In the genomic region with DNA sequence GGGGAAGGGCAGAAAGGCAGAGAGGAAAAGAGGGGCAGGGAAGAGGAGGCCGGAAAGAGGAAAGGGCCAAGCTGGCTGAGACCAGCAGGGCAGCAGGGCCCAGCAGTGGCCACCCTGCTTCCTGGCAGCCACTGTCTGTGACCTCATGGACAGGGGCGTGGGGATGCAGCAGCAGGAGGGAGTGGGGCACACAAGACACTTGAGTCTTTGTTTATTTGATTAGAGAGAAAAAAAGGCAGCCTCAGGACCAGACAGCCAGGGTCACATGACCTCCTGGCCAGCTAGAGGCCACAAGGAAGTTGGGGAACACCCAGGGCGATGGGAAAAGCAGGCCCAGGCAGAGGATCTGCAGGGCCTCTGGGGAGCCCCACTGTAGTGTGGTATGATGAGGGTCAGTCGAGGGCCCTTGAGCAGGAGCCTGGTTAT, we compare ENCODE assay signal across 10 mouse cellular contexts. TPM values are rescaled to one million over a fixed set of nuclear protein-coding genes. Genes with fewer than 3 reads are reported as not detected.
DNase-seq lines count a peak whose midpoint lies in the region; ATAC-seq lines count a peak whose summit lies in the region.
"Had no signal": no experiment of that assay in that cellular context is flagged by ENCODE, and none has a peak within 500 bp of the region (broad histone marks: within the 10 kb centered on the region; RNA-seq: fewer than 3 reads in every experiment).

No protein-coding gene starts in this region.

- H3K27ac ChIP-seq in embryonic facial prominence, embryonic 11.5 days (replicated peaks; ENCODE audit: low read depth, low read length) = peak overlapping the region; percentile 25; the same call in 1 of the 2 replicates
- peak overlapping the region; percentile 41 to 42; a peak in 3 of 4 replicates for H3K27ac ChIP-seq in heart, embryonic 14.5 days (replicated peaks in 1 of 2; ENCODE audit: control insufficient read depth in 1 of 2, insufficient read depth in 1 of 2, low read depth in 2 of 2, low read length in 2 of 2)
- peak overlapping the region; percentile 21; the same call in 1 of the 2 replicates for H3K27ac ChIP-seq in liver, embryonic 15.5 days (replicated peaks)

- H3K4me1 ChIP-seq in megakaryocyte, embryonic 14.5 days = peaks cover 100% of the 10 kb centered on the region
- peaks cover 3% of the 10 kb centered on the region; the same call in 1 of the 2 replicates for H3K4me1 ChIP-seq in embryonic facial prominence, embryonic 11.5 days (ENCODE audit: control insufficient read depth, insufficient read depth, low read length)
- peaks cover 12 to 20% of the 10 kb centered on the region in 2 experiments for H3K4me1 ChIP-seq in heart, embryonic 14.5 days (ENCODE audit: control insufficient read depth in 2 of 2, insufficient read depth in 2 of 2, low read length in 2 of 2)
- peaks cover 89% of the 10 kb centered on the region for H3K4me1 ChIP-seq in liver, embryonic 15.5 days (replicated peaks)

- no peak for ATAC-seq in megakaryocyte, adult 5-6 weeks (ENCODE audit: poor library complexity, severe bottlenecking)
- ATAC-seq in embryonic facial prominence, embryonic 11.5 days (replicated peaks; ENCODE audit: insufficient number of reproducible peaks, low FRiP score, low TSS enrichment, low read depth) = 0 out of 2 replicates have a peak, but pooled peaks have one; percentile 50
- no peak for ATAC-seq in heart, embryonic 14.5 days (ENCODE audit: insufficient number of reproducible peaks, insufficient read depth, low FRiP score, low read depth)
- ATAC-seq in liver, embryonic 15.5 days (ENCODE audit: insufficient read depth) = no peak; the same call in 1 of the 2 replicates

- no peak for DNase-seq in embryonic facial prominence, embryonic 11.5 days (ENCODE audit: low spot score)
- peak; percentile 75 for DNase-seq in kidney, postnatal 10 days
- peak; percentile 39 to 66 for DNase-seq in right cerebral cortex, postnatal 36 days (ENCODE audit: low spot score in 2 of 2)
- no peak for DNase-seq in thymus, postnatal 14 days

- peaks cover 100% of the 10 kb centered on the region for H3K36me3 ChIP-seq in megakaryocyte, embryonic 14.5 days (replicated peaks; ENCODE audit: low read length)
- H3K36me3 ChIP-seq in embryonic facial prominence, embryonic 11.5 days (replicated peaks; ENCODE audit: control insufficient read depth, insufficient read depth, low read depth, low read length) = no peaks in the 10 kb centered on the region; the same call in 1 of the 2 replicates
- peaks cover 61% of the 10 kb centered on the region for H3K36me3 ChIP-seq in heart, embryonic 14.5 days (ENCODE audit: control insufficient read depth, insufficient read depth, low read length)
- peaks cover 100% of the 10 kb centered on the region for H3K36me3 ChIP-seq in liver, embryonic 15.5 days (replicated peaks)

- peak overlapping the region; percentile 66 for H3K4me3 ChIP-seq in megakaryocyte, embryonic 14.5 days (replicated peaks)
- no peak overlapping the region for H3K4me3 ChIP-seq in embryonic facial prominence, embryonic 11.5 days (ENCODE audit: low read depth, low read length)
- H3K4me3 ChIP-seq in heart, embryonic 14.5 days (ENCODE audit: control insufficient read depth in 1 of 2, insufficient read depth in 1 of 2, low read depth in 1 of 2, low read length in 2 of 2) = no peak overlapping the region
- no peak overlapping the region for H3K4me3 ChIP-seq in liver, embryonic 15.5 days (replicated peaks)

- no peak overlapping the region for H3K4me2 ChIP-seq in embryonic facial prominence, embryonic 11.5 days (ENCODE audit: low read depth, low read length)
- no peak overlapping the region for H3K4me2 ChIP-seq in heart, embryonic 14.5 days (ENCODE audit: low read length)
- H3K4me2 ChIP-seq in liver, embryonic 15.5 days = no peak overlapping the region

- H3K27me3 ChIP-seq in megakaryocyte, embryonic 14.5 days (replicated peaks) = no peaks in the 10 kb centered on the region
- H3K27me3 ChIP-seq in embryonic facial prominence, embryonic 11.5 days (ENCODE audit: control insufficient read depth, insufficient read depth, low read length) = no peaks in the 10 kb centered on the region
- H3K27me3 ChIP-seq in heart, embryonic 14.5 days (ENCODE audit: control insufficient read depth, insufficient read depth, low read length) = no peaks in the 10 kb centered on the region
- H3K27me3 ChIP-seq in liver, embryonic 15.5 days = no peaks in the 10 kb centered on the region

- no peak overlapping the region; the same call in 1 of the 2 replicates for H3K9ac ChIP-seq in embryonic facial prominence, embryonic 11.5 days (replicated peaks; ENCODE audit: low read length)
- 0 out of 2 replicates have a peak overlapping the region, but pooled peaks have one; percentile 27 for H3K9ac ChIP-seq in heart, embryonic 14.5 days (ENCODE audit: low read length)
- H3K9ac ChIP-seq in liver, embryonic 15.5 days = no peak overlapping the region

- WGBS in embryonic facial prominence, embryonic 11.5 days = 23% methylated on average over 4 of the region's 4 CpGs
- WGBS in heart, embryonic 14.5 days = 26% methylated on average over 4 of the region's 4 CpGs
- WGBS in liver, embryonic 15.5 days (ENCODE audit: insufficient replicate concordance) = 66% methylated on average over 4 of the region's 4 CpGs

- H3K9me3 ChIP-seq in megakaryocyte, embryonic 14.5 days = no peaks in the 10 kb centered on the region
- H3K9me3 ChIP-seq in embryonic facial prominence, embryonic 11.5 days (replicated peaks; ENCODE audit: control insufficient read depth, low read length) = no peaks in the 10 kb centered on the region
- 0 out of 2 replicates have a peak, but pooled peaks cover 3% of the 10 kb centered on the region for H3K9me3 ChIP-seq in heart, embryonic 14.5 days (ENCODE audit: control insufficient read depth, low read length)
- no peaks in the 10 kb centered on the region for H3K9me3 ChIP-seq in liver, embryonic 15.5 days (replicated peaks)

RNA-seq across cellular contexts. Expression of gene Plekho2, which starts 17.7 kb away (rescaled TPM):
- 198 and 329 TPM in 2 replicates for polyA plus RNA-seq in megakaryocyte, embryonic 14.5 days (2012; ENCODE audit: insufficient read depth, low replicate concordance)
- 59.1 and 68.1 TPM in 2 replicates for total RNA-seq in megakaryocyte, adult 5-6 weeks (2015)
- total RNA-seq in megakaryocyte, adult 5-6 weeks (2017) = 52.5 and 60.6 TPM in 2 replicates
- 10.6 and 11.2 TPM in 2 replicates for polyA plus RNA-seq in embryonic facial prominence, embryonic 11.5 days (2014; fragmentation: Nextera tagmentation; extraction: Ambion mirVana)
- 8.8 and 9.8 TPM in 2 replicates for polyA plus RNA-seq in heart, embryonic 14.5 days (2014; fragmentation: Nextera tagmentation; extraction: Ambion mirVana)
- 27.0 and 27.3 TPM in 2 replicates for polyA plus RNA-seq in liver, embryonic 15.5 days (2015; fragmentation: Nextera tagmentation; extraction: Ambion mirVana)

RNA-seq across cellular contexts. Expression of gene Pif1, which starts 24.9 kb away (rescaled TPM):
- 3.9 and 6.9 TPM in 2 replicates for polyA plus RNA-seq in megakaryocyte, embryonic 14.5 days (2012; ENCODE audit: insufficient read depth, low replicate concordance)
- total RNA-seq in megakaryocyte, adult 5-6 weeks (2015) = 12.1 and 12.6 TPM in 2 replicates
- total RNA-seq in megakaryocyte, adult 5-6 weeks (2017) = 12.7 and 16.9 TPM in 2 replicates
- polyA plus RNA-seq in embryonic facial prominence, embryonic 11.5 days (2014; fragmentation: Nextera tagmentation; extraction: Ambion mirVana) = 9.7 and 10.4 TPM in 2 replicates
- polyA plus RNA-seq in heart, embryonic 14.5 days (2014; fragmentation: Nextera tagmentation; extraction: Ambion mirVana) = 8.7 and 9.2 TPM in 2 replicates
- polyA plus RNA-seq in liver, embryonic 15.5 days (2015; fragmentation: Nextera tagmentation; extraction: Ambion mirVana) = 10.0 and 13.2 TPM in 2 replicates

RNA-seq across cellular contexts. Expression of gene Ankdd1a, which starts 42.1 kb away (rescaled TPM):
- 2.0 TPM in 1 of 2 replicates, not detected in the other for polyA plus RNA-seq in megakaryocyte, embryonic 14.5 days (2012; ENCODE audit: insufficient read depth, low replicate concordance)
- total RNA-seq in megakaryocyte, adult 5-6 weeks (2015) = not detected in 2 replicates
- 0.08 TPM in 1 of 2 replicates, not detected in the other for total RNA-seq in megakaryocyte, adult 5-6 weeks (2017)
- not detected in 2 replicates for polyA plus RNA-seq in embryonic facial prominence, embryonic 11.5 days (2014; fragmentation: Nextera tagmentation; extraction: Ambion mirVana)
- polyA plus RNA-seq in heart, embryonic 14.5 days (2014; fragmentation: Nextera tagmentation; extraction: Ambion mirVana) = not detected in 2 replicates
- 0.09 TPM in 1 of 2 replicates, not detected in the other for polyA plus RNA-seq in liver, embryonic 15.5 days (2015; fragmentation: Nextera tagmentation; extraction: Ambion mirVana)
- total RNA-seq: ES-E14; hematopoietic stem cell, adult 5-6 weeks had no signal

Comparison
In these comparisons a context has a peak if more than half of its experiments do, and no peak if none do; other contexts are left out.
1. DNase-seq: peak in kidney, postnatal 10 days (single experiment) and right cerebral cortex, postnatal 36 days (2 of 2); none in embryonic facial prominence, embryonic 11.5 days (single experiment) and thymus, postnatal 14 days (single experiment).
2. Peak in every context shown above with its lines, with median percentiles within 50 percentile points of each other: H3K27ac ChIP-seq.